In the genomic region with DNA sequence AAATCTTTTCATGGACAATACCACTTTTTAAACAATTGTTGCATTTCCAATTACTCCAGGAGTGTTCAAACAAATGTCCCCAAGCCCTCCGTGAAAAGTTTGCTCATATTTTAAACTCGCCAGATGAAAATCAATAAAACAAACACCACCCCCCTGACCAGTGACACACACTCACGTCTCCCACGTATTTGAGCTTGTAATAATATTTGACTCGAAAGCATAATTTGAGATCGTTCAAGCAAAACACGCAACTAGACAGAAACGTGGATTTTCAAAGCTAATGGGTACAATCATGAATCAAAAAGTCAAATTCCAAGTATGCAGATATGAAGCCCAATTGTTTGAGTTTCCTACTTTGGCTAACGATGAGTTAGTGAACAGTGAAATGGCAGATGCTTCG, we compare ENCODE assay signal across 24 mouse cellular contexts.
DNase-seq lines count a peak whose midpoint lies in the region; ATAC-seq and TF ChIP-seq lines count a peak whose summit lies in the region.
"Had no signal": no experiment of that assay in that cellular context is flagged by ENCODE, and none has a peak within 500 bp of the region (broad histone marks: within the 10 kb centered on the region; RNA-seq: fewer than 3 reads in every experiment).

No protein-coding gene starts in this region.

- DNase-seq in forebrain, embryonic 10.5 days (ENCODE audit: extremely low spot score, low spot score): no peak
- no peak for DNase-seq in midbrain, embryonic 10.5 days (ENCODE audit: low spot score)
- DNase-seq in midbrain, postnatal 0 days (ENCODE audit: low spot score): no peak
- no peak for DNase-seq in kidney, adult 9 months
- DNase-seq: adrenal gland, adult 8-10 months; adrenal gland, postnatal 25 days; cerebellum, adult 18-20 months; cerebellum, adult 9-10 months; cerebellum, postnatal 14 days; gastrocnemius, postnatal 25 days; heart, adult 18-20 months; heart, postnatal 10 days; heart, postnatal 36 days had no signal

- no peak overlapping the region for H3K9ac ChIP-seq in forebrain, embryonic 15.5 days (replicated peaks)
- H3K9ac ChIP-seq in midbrain, postnatal 0 days (replicated peaks; ENCODE audit: low read length, poor library complexity, severe bottlenecking): no peak overlapping the region
- H3K9ac ChIP-seq in forebrain, embryonic 13.5 days: no peak overlapping the region
- H3K9ac ChIP-seq in midbrain, embryonic 13.5 days (replicated peaks): no peak overlapping the region
- H3K9ac ChIP-seq in hindbrain, embryonic 12.5 days: no peak overlapping the region
- H3K9ac ChIP-seq: heart, embryonic 12.5 days; heart, embryonic 15.5 days; hindbrain, embryonic 14.5 days had no signal

- H3K4me3 ChIP-seq in forebrain, embryonic 10.5 days: peak overlapping the region; percentile 29; the same call in 1 of the 2 replicates
- H3K4me3 ChIP-seq in forebrain, embryonic 15.5 days: no peak overlapping the region
- H3K4me3 ChIP-seq in midbrain, embryonic 10.5 days: peak overlapping the region; percentile 39
- no peak overlapping the region for H3K4me3 ChIP-seq in midbrain, postnatal 0 days (ENCODE audit: low read depth, low read length)
- no peak overlapping the region for H3K4me3 ChIP-seq in forebrain, embryonic 13.5 days
- no peak overlapping the region for H3K4me3 ChIP-seq in midbrain, embryonic 13.5 days (replicated peaks)
- no peak overlapping the region for H3K4me3 ChIP-seq in hindbrain, embryonic 12.5 days
- H3K4me3 ChIP-seq: heart, embryonic 12.5 days; heart, embryonic 15.5 days; hindbrain, embryonic 10.5 days had no signal

- peaks cover 78% of the 10 kb centered on the region for H3K4me1 ChIP-seq in forebrain, embryonic 10.5 days
- H3K4me1 ChIP-seq in forebrain, embryonic 15.5 days: peaks cover 8% of the 10 kb centered on the region
- peaks cover 84% of the 10 kb centered on the region for H3K4me1 ChIP-seq in midbrain, embryonic 10.5 days
- no peaks in the 10 kb centered on the region; the same call in 1 of the 2 replicates for H3K4me1 ChIP-seq in midbrain, postnatal 0 days (ENCODE audit: insufficient read depth, low read length)
- H3K4me1 ChIP-seq in forebrain, embryonic 13.5 days: peaks cover 28% of the 10 kb centered on the region
- peaks cover 60% of the 10 kb centered on the region for H3K4me1 ChIP-seq in midbrain, embryonic 13.5 days (replicated peaks)
- no peaks in the 10 kb centered on the region for H3K4me1 ChIP-seq in hindbrain, embryonic 12.5 days
- H3K4me1 ChIP-seq: heart, embryonic 12.5 days; heart, embryonic 15.5 days had no signal

- peaks cover 3% of the 10 kb centered on the region; the same call in 1 of the 2 replicates for H3K9me3 ChIP-seq in forebrain, embryonic 10.5 days
- H3K9me3 ChIP-seq in forebrain, embryonic 15.5 days: no peaks in the 10 kb centered on the region
- H3K9me3 ChIP-seq in midbrain, embryonic 10.5 days (replicated peaks): no peaks in the 10 kb centered on the region; the same call in 1 of the 2 replicates
- no peaks in the 10 kb centered on the region for H3K9me3 ChIP-seq in midbrain, postnatal 0 days (ENCODE audit: low read length)
- no peaks in the 10 kb centered on the region for H3K9me3 ChIP-seq in forebrain, embryonic 13.5 days (replicated peaks)
- H3K9me3 ChIP-seq in midbrain, embryonic 13.5 days: no peaks in the 10 kb centered on the region
- H3K9me3 ChIP-seq in hindbrain, embryonic 12.5 days (replicated peaks): no peaks in the 10 kb centered on the region
- H3K9me3 ChIP-seq: heart, embryonic 12.5 days; heart, embryonic 15.5 days; hindbrain, embryonic 10.5 days had no signal

- H3K36me3 ChIP-seq in forebrain, embryonic 10.5 days (replicated peaks): no peaks in the 10 kb centered on the region
- no peaks in the 10 kb centered on the region for H3K36me3 ChIP-seq in forebrain, embryonic 15.5 days
- H3K36me3 ChIP-seq in midbrain, embryonic 10.5 days: peaks cover 10% of the 10 kb centered on the region
- no peaks in the 10 kb centered on the region for H3K36me3 ChIP-seq in midbrain, postnatal 0 days (ENCODE audit: insufficient read depth, low read length)
- no peaks in the 10 kb centered on the region for H3K36me3 ChIP-seq in forebrain, embryonic 13.5 days (ENCODE audit: poor library complexity, severe bottlenecking)
- no peaks in the 10 kb centered on the region for H3K36me3 ChIP-seq in midbrain, embryonic 13.5 days
- H3K36me3 ChIP-seq in hindbrain, embryonic 12.5 days: no peaks in the 10 kb centered on the region
- H3K36me3 ChIP-seq: heart, embryonic 12.5 days; heart, embryonic 15.5 days; hindbrain, embryonic 10.5 days had no signal

- no peak for ATAC-seq in forebrain, embryonic 15.5 days (replicated peaks)
- no peak for ATAC-seq in midbrain, postnatal 0 days (ENCODE audit: low FRiP score)
- ATAC-seq in forebrain, embryonic 13.5 days: no peak
- no peak for ATAC-seq in midbrain, embryonic 13.5 days
- no peak for ATAC-seq in hindbrain, embryonic 12.5 days (ENCODE audit: low FRiP score)
- ATAC-seq: activated CD4-positive, CD25-positive, alpha-beta regulatory T cell, adult 4 months; hindbrain, postnatal 0 days; inflammation-experienced regulatory T-cells, adult 6 months had no signal

- WGBS in forebrain, embryonic 10.5 days: 35% methylated on average over 10 of the region's 10 CpGs
- WGBS in forebrain, embryonic 15.5 days: 23% methylated on average over 10 of the region's 10 CpGs
- 34% methylated on average over 10 of the region's 10 CpGs for WGBS in midbrain, embryonic 10.5 days
- WGBS in midbrain, postnatal 0 days: 37% methylated on average over 10 of the region's 10 CpGs
- 17% methylated on average over 10 of the region's 10 CpGs for WGBS in forebrain, embryonic 13.5 days
- 18% methylated on average over 10 of the region's 10 CpGs for WGBS in midbrain, embryonic 13.5 days
- 77% methylated on average over 10 of the region's 10 CpGs for WGBS in hindbrain, embryonic 12.5 days

- H3K4me2 ChIP-seq in forebrain, embryonic 15.5 days (replicated peaks): no peak overlapping the region
- H3K4me2 ChIP-seq in midbrain, postnatal 0 days (ENCODE audit: low read depth, low read length, poor library complexity, severe bottlenecking): no peak overlapping the region
- peak overlapping the region; percentile 42; the same call in 1 of the 2 replicates for H3K4me2 ChIP-seq in forebrain, embryonic 13.5 days
- peak overlapping the region; percentile 40 for H3K4me2 ChIP-seq in midbrain, embryonic 13.5 days (replicated peaks)
- no peak overlapping the region for H3K4me2 ChIP-seq in hindbrain, embryonic 12.5 days (replicated peaks)
- H3K4me2 ChIP-seq: heart, embryonic 12.5 days; heart, embryonic 15.5 days; hindbrain, embryonic 14.5 days had no signal

- H3K27ac ChIP-seq in forebrain, embryonic 10.5 days: peak overlapping the region; percentile 82
- H3K27ac ChIP-seq in forebrain, embryonic 15.5 days (replicated peaks): no peak overlapping the region
- peak overlapping the region; percentile 90 for H3K27ac ChIP-seq in midbrain, embryonic 10.5 days (replicated peaks)
- H3K27ac ChIP-seq in midbrain, postnatal 0 days (ENCODE audit: low read depth, low read length): no peak overlapping the region
- no peak overlapping the region for H3K27ac ChIP-seq in forebrain, embryonic 13.5 days
- H3K27ac ChIP-seq in midbrain, embryonic 13.5 days: peak overlapping the region; percentile 71
- no peak overlapping the region for H3K27ac ChIP-seq in hindbrain, embryonic 12.5 days
- H3K27ac ChIP-seq: heart, embryonic 15.5 days; hindbrain, embryonic 14.5 days; hindbrain, postnatal 0 days had no signal

- peaks cover 38% of the 10 kb centered on the region for H3K27me3 ChIP-seq in forebrain, embryonic 10.5 days (ENCODE audit: poor library complexity, severe bottlenecking)
- H3K27me3 ChIP-seq in forebrain, embryonic 15.5 days: peaks cover 34% of the 10 kb centered on the region
- no peaks in the 10 kb centered on the region for H3K27me3 ChIP-seq in midbrain, embryonic 10.5 days (ENCODE audit: low read depth, poor library complexity, severe bottlenecking)
- H3K27me3 ChIP-seq in midbrain, postnatal 0 days (ENCODE audit: insufficient read depth, low read length): no peaks in the 10 kb centered on the region; the same call in 1 of the 2 replicates
- peaks cover 54% of the 10 kb centered on the region for H3K27me3 ChIP-seq in forebrain, embryonic 13.5 days
- H3K27me3 ChIP-seq in midbrain, embryonic 13.5 days: no peaks in the 10 kb centered on the region; the same call in 1 of the 2 replicates
- H3K27me3 ChIP-seq in hindbrain, embryonic 12.5 days: 0 out of 2 replicates have a peak, but pooled peaks cover 3% of the 10 kb centered on the region
- H3K27me3 ChIP-seq: heart, embryonic 12.5 days; heart, embryonic 15.5 days had no signal

- no peak for TF ChIP-seq CTCF in midbrain, postnatal 0 days (IDR thresholded peaks at IDR 0.05)

Comparison
In these comparisons a context has a peak if more than half of its experiments do, and no peak if none do; other contexts are left out.
1. H3K27ac ChIP-seq: peak in forebrain, embryonic 10.5 days (single experiment), midbrain, embryonic 10.5 days (single experiment) and midbrain, embryonic 13.5 days (single experiment); none in forebrain, embryonic 15.5 days (single experiment), midbrain, postnatal 0 days (single experiment), forebrain, embryonic 13.5 days (single experiment) and hindbrain, embryonic 12.5 days (single experiment).
2. H3K4me3 ChIP-seq: peak in forebrain, embryonic 10.5 days (single experiment) and midbrain, embryonic 10.5 days (single experiment); none in forebrain, embryonic 15.5 days (single experiment), midbrain, postnatal 0 days (single experiment), forebrain, embryonic 13.5 days (single experiment), midbrain, embryonic 13.5 days (single experiment) and hindbrain, embryonic 12.5 days (single experiment).
3. H3K4me2 ChIP-seq: peak in forebrain, embryonic 13.5 days (single experiment) and midbrain, embryonic 13.5 days (single experiment); none in forebrain, embryonic 15.5 days (single experiment), midbrain, postnatal 0 days (single experiment) and hindbrain, embryonic 12.5 days (single experiment).